Mouse (Mus musculus) kidney, embryonic 15.5 days (tissue): ENCODE data around the gene Serpinb6c. TPM values are rescaled to one million over a fixed set of nuclear protein-coding genes. Genes with fewer than 3 reads are reported as not detected.
A peak's percentile ranks its signal among the peaks of the same experiment; 100 is the strongest.
"Not testable (repeated sequence)": the region's sequence is repeated elsewhere in the genome, so short reads cannot be mapped to it uniquely, and the experiment has no call there.

Source experiments
- ATAC-seq: fragments of 200-750 bp; cut with Nextera tagmentation; replicated peaks from 2 replicates; pipeline ENCODE4 v1.8.0; 2017; ENCODE audit warnings: moderate TSS enrichment; ENCODE audit not compliant: low FRiP score
- H3K27ac ChIP-seq: fragments of 300-500 bp; sonication (generic); 2 replicates; pipeline ENCODE4 v1.5.1; 2015; ENCODE audit warnings: mild to moderate bottlenecking, inconsistent platforms
- H3K27me3 ChIP-seq: fragments of 300-500 bp; sonication (generic); 2 replicates; pipeline ENCODE4 v1.6.1; 2015; ENCODE audit warnings: inconsistent platforms
- H3K36me3 ChIP-seq: fragments of 300-500 bp; sonication (generic); 2 replicates; pipeline ENCODE4 v1.6.1; 2015; ENCODE audit warnings: inconsistent platforms
- H3K4me1 ChIP-seq: fragments of 300-500 bp; sonication (generic); 2 replicates; pipeline ENCODE4 v1.6.1; 2015; ENCODE audit warnings: inconsistent platforms
- H3K4me2 ChIP-seq: fragments of 300-500 bp; sonication (generic); 2 replicates; pipeline ENCODE4 v1.6.1; 2015; ENCODE audit warnings: moderate library complexity, mild to moderate bottlenecking, inconsistent platforms
- H3K4me3 ChIP-seq: fragments of 300-500 bp; sonication (generic); replicated peaks from 2 replicates; pipeline ENCODE4 v1.5.1; 2015; ENCODE audit warnings: mild to moderate bottlenecking, inconsistent platforms
- H3K9ac ChIP-seq: fragments of 300-500 bp; sonication (generic); 2 replicates; pipeline ENCODE4 v1.6.1; 2015; ENCODE audit warnings: mild to moderate bottlenecking, inconsistent platforms
- H3K9me3 ChIP-seq: fragments of 300-500 bp; sonication (generic); replicated peaks from 2 replicates; pipeline ENCODE4 v1.6.1; 2016; ENCODE audit warnings: inconsistent platforms
- WGBS: fragments of 180-500 bp; shearing (Covaris S2); methylation state at CpG from one replicate; pipeline ENCODE4 v1.1.7; 2015; ENCODE audit warnings: mixed read lengths; 5-methylcytosine and 5-hydroxymethylcytosine counted together
- polyA plus RNA-seq: library from polyadenylated mRNA; unstranded; fragments of >200 nt; fragmentation: Nextera tagmentation; extraction: Ambion mirVana; gene quantifications from 2 replicates; pipeline ENCODE4 v1.2.1, GENCODE M21; 2015

Serpinb6c gene
- 0.19 and 0.32 TPM in 2 replicates for polyA plus RNA-seq

DNA sequence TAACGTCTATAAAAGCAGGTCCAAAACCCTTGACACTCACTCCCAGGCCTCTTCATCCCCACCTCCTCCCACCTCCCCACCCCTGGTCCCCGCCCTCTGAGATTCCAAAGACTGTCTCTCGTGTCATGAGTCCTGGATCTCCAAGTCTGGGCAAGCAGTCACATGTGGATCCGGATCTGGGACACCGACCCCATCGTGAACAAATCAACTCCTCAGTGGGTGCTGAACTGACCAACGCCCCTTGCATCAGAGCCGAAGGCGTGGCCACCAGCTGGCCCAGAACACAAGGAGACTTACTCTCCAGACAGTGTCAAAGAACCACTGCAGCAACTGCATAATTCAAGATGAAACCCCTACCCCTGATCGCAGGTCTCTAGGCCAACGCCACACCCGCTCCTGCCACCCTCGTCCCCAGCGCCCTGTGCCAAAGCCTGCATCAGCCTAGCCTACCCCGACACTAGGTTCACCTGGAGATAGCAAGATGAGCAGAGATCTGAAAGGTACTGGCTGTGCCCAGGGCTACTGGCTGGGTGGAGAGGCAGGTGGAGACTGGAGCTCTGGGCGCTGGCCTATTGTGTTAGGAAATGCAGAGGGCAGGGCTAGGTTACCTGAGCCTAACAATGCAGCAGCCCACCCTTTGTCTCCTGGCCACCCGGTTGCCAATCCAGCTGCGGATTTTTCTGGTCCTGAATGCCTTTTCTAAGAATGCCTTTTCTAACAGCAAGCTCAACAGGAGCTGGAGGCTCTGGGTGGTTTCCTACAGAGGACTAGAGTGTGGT, at the start of gene Serpinb6c:
Serpinb6c (minus strand) TSS at position 533 of the 779 bp plus-strand sequence.
- Histone ChIP-seq H3K27me3 (no peaks in the 10 kb centered on the region), H3K36me3 (no peaks in the 10 kb centered on the region), H3K4me3 (no peak within 1 kb of the TSS), H3K4me2 (no peak within 1 kb of the TSS), H3K9ac (no peak within 1 kb of the TSS), H3K9me3 (no peaks in the 10 kb centered on the region), H3K4me1 (no peaks in the 10 kb centered on the region), H3K27ac (no peak within 1 kb of the TSS)
- 76% methylated on average over 18 of the region's 18 CpGs for WGBS
- ATAC-seq: no peak

DNA sequence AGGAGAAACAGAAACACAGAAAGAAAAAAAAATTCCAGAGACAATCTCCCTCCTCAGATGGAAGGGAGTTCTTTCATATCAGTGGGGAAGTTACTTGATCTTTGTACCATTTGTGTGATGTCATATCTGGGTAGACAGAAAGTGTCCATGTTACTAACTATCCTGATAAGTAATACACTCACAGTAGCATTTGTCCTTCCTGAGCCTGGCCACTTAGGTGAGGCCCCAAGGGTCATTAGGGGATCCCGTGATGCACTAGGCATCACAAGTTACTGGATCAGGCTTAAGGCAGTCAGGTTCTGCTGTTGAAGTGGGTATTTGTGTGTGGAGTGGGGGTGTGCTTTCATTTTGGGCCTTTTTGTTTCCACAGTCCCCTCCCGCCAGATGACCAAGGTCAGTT, 47.4 kb upstream of the Serpinb6c start:
- H3K36me3 ChIP-seq: no peaks in the 10 kb centered on the region
- H3K27ac ChIP-seq: no peak overlapping the region
- no peak overlapping the region for H3K9ac ChIP-seq
- H3K4me1 ChIP-seq: no peaks in the 10 kb centered on the region
- no peaks in the 10 kb centered on the region for H3K9me3 ChIP-seq
- no peak for ATAC-seq
- H3K4me3 ChIP-seq: no peak overlapping the region
- no peak overlapping the region for H3K4me2 ChIP-seq
- H3K27me3 ChIP-seq: no peaks in the 10 kb centered on the region
- 73% methylated on average over 2 of the region's 2 CpGs for WGBS

DNA sequence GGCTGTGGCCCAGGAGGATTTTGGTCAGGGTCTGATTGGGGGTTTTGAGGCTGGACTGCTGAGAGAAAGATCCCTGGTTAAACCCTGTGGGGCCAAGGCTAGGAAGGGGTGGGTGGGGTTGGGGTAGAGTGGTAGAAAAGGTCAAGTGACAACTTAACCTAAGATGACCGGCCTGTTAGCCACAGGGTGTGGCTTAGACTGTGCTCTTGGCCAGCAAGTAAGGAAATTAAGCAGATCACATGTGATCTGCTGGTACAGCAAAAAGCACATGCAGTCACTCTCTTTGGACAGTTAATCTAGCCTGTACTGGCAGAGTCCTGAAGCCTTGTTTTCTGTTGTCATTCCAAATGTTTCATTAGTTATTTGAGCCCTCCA, 46.6 kb upstream of the Serpinb6c start:
- no peaks in the 10 kb centered on the region for H3K36me3 ChIP-seq
- no peaks in the 10 kb centered on the region for H3K9me3 ChIP-seq
- H3K27ac ChIP-seq: no peak overlapping the region
- no peak overlapping the region for H3K9ac ChIP-seq
- WGBS: 38% methylated on average over 1 of the region's 1 CpGs
- 0 out of 2 replicates have a peak, but pooled peaks have one; percentile 29 for ATAC-seq
- H3K27me3 ChIP-seq: no peaks in the 10 kb centered on the region
- no peak overlapping the region for H3K4me3 ChIP-seq
- H3K4me2 ChIP-seq: no peak overlapping the region
- no peaks in the 10 kb centered on the region for H3K4me1 ChIP-seq

DNA sequence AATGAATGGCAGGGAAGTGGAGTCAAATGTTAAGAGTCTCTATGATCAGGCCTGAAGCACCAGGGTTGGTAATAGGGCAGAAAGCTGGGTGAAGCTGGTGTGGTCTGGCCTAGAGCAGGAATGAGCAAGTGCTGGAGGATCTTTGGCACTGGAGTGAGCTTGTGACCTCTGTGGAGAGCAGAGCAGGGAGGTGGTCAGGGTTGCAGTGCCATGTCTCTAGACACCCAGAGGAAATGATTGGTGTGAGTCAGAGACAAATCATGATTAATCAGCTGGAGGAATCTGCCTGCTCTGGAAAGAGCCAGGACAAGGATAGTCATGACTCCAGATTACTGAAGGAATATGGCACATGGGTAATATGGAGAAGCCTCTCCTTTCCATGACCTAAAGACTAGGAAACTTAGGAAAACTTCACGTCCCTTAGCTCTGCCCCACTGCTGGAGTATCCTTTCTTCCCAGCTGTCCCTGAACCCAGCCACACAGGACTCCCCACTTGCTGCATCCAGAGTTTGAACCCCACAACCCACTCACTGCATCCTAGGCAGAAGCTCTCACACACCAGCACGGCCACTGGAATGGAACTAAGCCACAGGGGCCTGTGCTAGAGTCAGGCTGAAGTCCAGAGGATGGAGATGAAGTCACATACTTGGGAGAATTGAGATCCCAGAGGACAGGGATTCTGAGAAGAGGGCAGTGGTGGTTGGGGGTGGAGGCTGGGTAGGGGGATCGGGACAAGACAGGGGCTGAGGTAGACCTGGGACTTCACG, 46.0 kb upstream of the Serpinb6c start:
- no peak for ATAC-seq
- Histone ChIP-seq H3K4me2 (no peak overlapping the region), H3K27me3 (no peaks in the 10 kb centered on the region), H3K4me1 (no peaks in the 10 kb centered on the region), H3K4me3 (no peak overlapping the region), H3K27ac (no peak overlapping the region), H3K9ac (no peak overlapping the region), H3K9me3 (no peaks in the 10 kb centered on the region), H3K36me3 (no peaks in the 10 kb centered on the region)
- WGBS: 84% methylated on average over 4 of the region's 4 CpGs

GRCm38 (mm10) chr13:33942212-33942779, 36.8 kb upstream of the Serpinb6c start:
- no peaks in the 10 kb centered on the region for H3K4me1 ChIP-seq
- 38% methylated on average over 4 of the region's 4 CpGs for WGBS
- ATAC-seq: no peak

GRCm38 (mm10) chr13:33941288-33941808, 35.8 kb upstream of the Serpinb6c start:
- Histone ChIP-seq H3K27ac (no peak overlapping the region), H3K4me1 (peaks cover under 1% of the 10 kb centered on the region; the same call in 1 of the 2 replicates), H3K9ac (no peak overlapping the region), H3K9me3 (no peaks in the 10 kb centered on the region), H3K36me3 (no peaks in the 10 kb centered on the region), H3K27me3 (no peaks in the 10 kb centered on the region), H3K4me2 (no peak overlapping the region), H3K4me3 (no peak overlapping the region)
- ATAC-seq: no peak
- 86% methylated on average over 5 of the region's 5 CpGs for WGBS

More at GRCm38 (mm10) chr13:33942212-33942779, 36.8 kb upstream of the Serpinb6c start:
- Histone ChIP-seq H3K9me3 (no peaks in the 10 kb centered on the region), H3K27ac (no peak overlapping the region), H3K36me3 (no peaks in the 10 kb centered on the region), H3K9ac (no peak overlapping the region), H3K27me3 (no peaks in the 10 kb centered on the region), H3K4me3 (no peak overlapping the region), H3K4me2 (no peak overlapping the region)

GRCm38 (mm10) chr13:33937587-33937986, 32.1 kb upstream of the Serpinb6c start:
- H3K4me2 ChIP-seq, H3K27me3 ChIP-seq, ATAC-seq, H3K36me3 ChIP-seq, H3K9ac ChIP-seq, H3K9me3 ChIP-seq, H3K4me3 ChIP-seq, H3K27ac ChIP-seq: not testable (repeated sequence)
- peaks cover 17% of the 10 kb centered on the region; the same call in 1 of the 2 replicates for H3K4me1 ChIP-seq

GRCm38 (mm10) chr13:33937151-33937550, 31.6 kb upstream of the Serpinb6c start:
- H3K4me1 ChIP-seq: peaks cover 17% of the 10 kb centered on the region; the same call in 1 of the 2 replicates
- H3K36me3 ChIP-seq: no peaks in the 10 kb centered on the region
- no peak overlapping the region for H3K9ac ChIP-seq
- no peaks in the 10 kb centered on the region for H3K27me3 ChIP-seq
- 81% methylated on average over 5 of the region's 5 CpGs for WGBS
- no peak for ATAC-seq
- H3K4me2 ChIP-seq: no peak overlapping the region
- no peak overlapping the region for H3K4me3 ChIP-seq
- no peaks in the 10 kb centered on the region for H3K9me3 ChIP-seq
- H3K27ac ChIP-seq: no peak overlapping the region

- Histone ChIP-seq H3K27ac (peak overlapping the region; percentile 83), H3K4me3 (peak overlapping the region; percentile 71), H3K4me1 (peaks cover 17% of the 10 kb centered on the region; the same call in 1 of the 2 replicates), H3K36me3 (no peaks in the 10 kb centered on the region), H3K4me2 (peak overlapping the region; percentile 90), H3K27me3 (no peaks in the 10 kb centered on the region), H3K9me3 (no peaks in the 10 kb centered on the region), H3K9ac (peak overlapping the region; percentile 61)
- under 1% methylated on average over 43 of the region's 44 CpGs for WGBS
- peak; percentile 95 for ATAC-seq
Measured at GRCm38 (mm10) chr13:33935465-33936181, 30.1 kb upstream of the Serpinb6c start.

- ATAC-seq: peak; percentile 59; the same call in 1 of the 2 replicates
- Histone ChIP-seq H3K27me3 (no peaks in the 10 kb centered on the region), H3K4me1 (peaks cover 17% of the 10 kb centered on the region; the same call in 1 of the 2 replicates), H3K4me3 (peak overlapping the region; percentile 71), H3K9me3 (no peaks in the 10 kb centered on the region), H3K27ac (peak overlapping the region; percentile 83), H3K36me3 (peaks cover 7% of the 10 kb centered on the region), H3K4me2 (peak overlapping the region; percentile 90), H3K9ac (peak overlapping the region; percentile 61; the same call in 1 of the 2 replicates)
- 37% methylated on average over 6 of the region's 6 CpGs for WGBS
Measured at GRCm38 (mm10) chr13:33934743-33935142, 29.2 kb upstream of the Serpinb6c start.

GRCm38 (mm10) chr13:33930912-33931311, 25.4 kb upstream of the Serpinb6c start:
- Histone ChIP-seq H3K9ac (no peak overlapping the region), H3K4me2 (no peak overlapping the region), H3K27me3 (no peaks in the 10 kb centered on the region), H3K36me3 (peaks cover 25% of the 10 kb centered on the region), H3K27ac (no peak overlapping the region), H3K9me3 (no peaks in the 10 kb centered on the region), H3K4me1 (peaks cover 12% of the 10 kb centered on the region; the same call in 1 of the 2 replicates), H3K4me3 (no peak overlapping the region)
- WGBS: 80% methylated on average over 3 of the region's 3 CpGs
- no peak for ATAC-seq
